Mouse (Mus musculus) gonadal fat pad, adult 2 months (tissue): ENCODE measurements around the gene Cmbl. TPM values are rescaled to one million over a fixed set of nuclear protein-coding genes. Genes with fewer than 3 reads are reported as not detected.
"Not testable (repeated sequence)": the region's sequence is repeated elsewhere in the genome, so short reads cannot be mapped to it uniquely, and the experiment has no call there.

Experiments
- DNase-seq: peaks from one replicate; pipeline ENCODE4 v3.0.0-alpha.2; 2012; ENCODE audit warnings: low read depth
- polyA plus RNA-seq: library from polyadenylated mRNA; depleted of rRNA; stranded (reverse); fragments of >200 nt; gene quantifications from 2 replicates; pipeline ENCODE4 v1.2.3, GENCODE M21; 2012

The Cmbl gene
- polyA plus RNA-seq, 1 experiment, result 150 TPM

DNA sequence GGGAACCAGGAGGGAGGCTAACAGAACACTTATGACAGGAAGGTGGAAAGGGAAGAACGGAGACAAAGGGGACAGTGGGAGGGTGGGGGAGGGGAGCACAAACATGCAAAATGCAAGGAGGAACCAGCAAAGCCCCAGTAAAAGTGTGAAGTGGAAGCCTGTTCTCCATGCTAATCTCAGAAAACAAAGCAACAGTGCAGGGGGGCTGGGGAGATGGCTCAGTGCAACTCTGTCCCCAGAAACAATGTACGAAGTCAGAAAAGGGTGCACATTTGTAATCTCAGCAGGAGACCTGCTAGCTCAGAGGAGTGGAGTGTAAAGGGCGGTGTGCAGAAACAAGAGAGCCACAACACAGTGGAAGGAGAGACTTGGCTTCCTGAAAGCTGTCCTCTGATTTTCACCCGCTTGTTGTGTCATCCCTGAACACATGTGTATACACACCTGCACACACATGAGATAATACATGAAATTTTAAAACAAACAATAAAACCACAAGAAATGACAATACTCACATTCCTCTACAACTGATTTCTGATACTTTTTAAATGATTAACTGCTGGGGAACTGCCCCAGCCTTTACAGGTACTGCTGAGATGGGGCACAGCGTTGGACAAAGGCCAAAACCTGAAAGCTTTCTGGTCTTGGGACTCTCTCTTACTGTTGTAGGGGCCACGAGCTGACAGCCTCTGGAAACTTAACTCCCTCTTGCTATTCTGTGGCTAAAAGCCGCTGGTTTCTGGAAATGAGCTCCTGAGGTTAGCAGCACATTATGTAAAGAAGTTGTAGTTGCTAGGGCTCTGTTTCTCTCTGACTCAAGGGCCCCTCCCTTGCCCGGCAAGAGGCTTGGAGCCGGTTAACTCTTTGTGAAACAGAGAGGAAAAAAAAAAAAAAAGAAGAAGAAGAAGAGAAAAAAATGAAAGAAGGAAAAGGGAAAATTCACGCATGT, 22.9 kb upstream of the Cmbl start:
- DNase-seq, result no peak

DNA sequence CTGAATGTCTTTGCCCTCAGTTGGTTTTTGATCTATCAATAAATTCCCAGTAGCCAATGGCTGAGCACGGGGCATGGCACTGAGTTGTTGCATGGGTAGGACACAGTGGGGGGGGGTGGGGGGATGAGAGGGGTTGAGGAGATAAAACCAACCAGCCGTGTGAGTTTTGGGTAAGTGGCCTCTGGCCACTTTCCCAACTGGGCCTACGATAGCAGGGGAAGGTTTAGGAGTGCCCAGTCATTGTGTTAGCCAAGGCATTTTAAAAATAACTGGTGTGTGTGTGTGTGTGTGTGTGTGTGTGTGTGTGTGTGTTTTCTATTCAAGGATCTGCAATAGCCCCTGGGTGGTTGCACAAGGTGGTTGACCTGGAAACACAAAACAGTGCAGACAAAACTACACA, 21.9 kb upstream of the Cmbl start:
- no peak for DNase-seq

DNA sequence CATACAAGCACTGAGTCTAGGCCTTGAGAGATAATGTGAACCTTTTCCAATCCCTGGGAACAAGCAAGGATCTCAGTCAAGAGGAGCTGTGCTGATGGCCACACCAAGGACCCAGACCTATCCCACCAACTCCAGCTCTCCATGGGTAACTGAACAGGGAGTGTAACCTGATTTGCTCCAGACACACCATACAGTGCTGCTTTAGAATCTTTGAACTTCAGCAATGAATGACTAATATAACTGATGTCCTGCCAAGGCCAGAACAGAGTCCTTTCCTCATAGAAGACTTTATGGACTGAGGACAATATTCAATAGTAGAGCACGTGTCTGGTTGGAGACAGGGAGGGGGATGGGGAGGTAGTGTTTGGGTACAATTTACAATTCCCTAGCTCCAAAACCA, 20.1 kb upstream of the Cmbl start:
- DNase-seq, result no peak

DNA sequence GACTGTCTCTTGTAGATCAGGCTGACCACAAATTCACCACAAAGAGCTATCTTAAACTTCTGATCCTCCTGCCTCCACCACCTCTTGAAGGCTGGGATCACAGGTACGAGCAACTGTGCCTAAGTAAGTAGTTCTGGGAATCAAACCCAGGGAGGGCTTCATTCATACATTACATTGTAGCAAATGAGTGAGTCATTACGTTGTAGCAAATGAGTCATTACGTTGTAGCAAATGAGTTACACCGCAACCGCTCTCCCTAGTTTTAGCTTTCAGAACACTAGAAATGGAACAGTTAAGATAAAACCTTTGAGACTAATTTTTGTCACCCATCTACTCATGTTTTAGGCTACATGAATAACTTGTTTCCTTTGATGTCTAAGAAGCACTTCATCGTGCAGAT, 18.9 kb upstream of the Cmbl start:
- no peak for DNase-seq

DNA sequence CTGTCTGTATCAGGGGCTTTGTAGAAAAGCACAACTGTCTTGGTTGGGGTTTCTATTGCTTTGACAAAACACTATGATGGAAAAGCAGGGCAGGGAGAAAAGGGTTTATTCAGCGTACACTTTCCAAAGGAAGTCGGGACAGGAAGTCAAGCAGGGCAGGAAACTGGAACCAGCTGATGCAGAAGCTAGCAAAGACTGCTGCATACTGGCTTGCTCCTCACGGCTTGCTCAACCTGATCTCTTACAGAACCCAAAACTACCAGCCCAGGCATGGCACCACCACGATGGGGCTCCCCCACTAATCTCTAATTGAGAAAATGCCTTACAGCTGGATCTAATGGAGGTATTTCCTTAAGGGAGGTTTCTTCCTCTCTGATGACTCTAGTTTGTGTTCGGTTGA, 17.8 kb upstream of the Cmbl start:
- DNase-seq, result no peak

DNA sequence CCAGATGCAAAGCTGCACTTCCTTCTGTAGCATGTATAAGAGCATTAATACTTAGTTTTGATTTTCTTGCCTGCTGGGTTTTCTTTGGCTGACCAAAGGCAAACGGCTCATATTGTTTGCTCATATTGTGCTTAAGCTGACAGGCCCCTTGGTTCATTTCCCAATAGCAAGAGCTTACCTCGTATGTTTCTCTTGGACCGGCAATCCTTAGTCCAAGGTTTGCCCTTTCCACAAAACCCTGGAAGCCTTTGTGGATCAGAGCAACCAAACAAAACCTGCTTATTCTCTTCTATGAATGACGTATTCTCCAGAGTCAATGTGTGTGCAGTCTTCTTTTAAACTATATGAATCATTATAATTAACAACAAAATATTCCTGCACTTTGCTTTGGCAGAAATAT, 14.8 kb upstream of the Cmbl start:
- DNase-seq, result peak; percentile 64

DNA sequence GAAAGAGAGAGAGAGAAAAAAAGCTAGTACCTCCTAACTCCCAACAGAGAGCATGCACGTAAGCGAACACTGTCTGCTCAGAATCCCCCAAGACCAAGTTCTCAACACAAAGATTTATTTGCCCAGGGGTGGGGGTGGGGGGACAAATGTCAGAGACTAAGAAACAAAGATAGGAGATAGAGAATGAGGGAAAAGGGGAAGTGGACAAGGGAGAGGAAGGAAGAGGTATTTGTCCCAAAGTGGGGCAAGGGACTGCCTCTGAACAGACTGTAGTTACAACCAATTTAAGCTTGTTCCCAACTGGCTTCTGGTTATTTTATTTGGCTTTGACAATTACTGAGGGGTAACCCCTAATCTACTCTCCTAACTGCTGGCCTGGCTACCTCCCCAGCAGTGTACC, 10.3 kb upstream of the Cmbl start:
- DNase-seq, result no peak

DNA sequence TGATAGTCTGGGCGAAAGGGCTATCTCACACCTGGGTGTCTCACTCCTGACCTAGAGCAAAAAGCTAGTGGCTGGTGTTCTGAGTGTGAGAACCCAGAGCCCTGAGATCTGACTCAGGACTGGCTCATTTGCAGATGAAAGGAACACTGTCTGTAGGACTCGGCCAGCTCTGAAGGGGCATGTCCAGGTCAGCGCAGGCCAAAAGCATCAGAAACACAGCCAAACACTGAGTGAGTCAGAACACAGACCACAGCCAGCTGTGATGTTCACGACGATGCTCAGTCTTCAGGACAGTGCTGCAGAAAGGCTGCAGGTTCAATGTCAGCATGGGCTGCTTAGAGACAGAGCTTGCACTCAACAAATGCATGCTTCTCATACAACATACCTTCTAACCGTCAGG, 3.8 kb upstream of the Cmbl start:
- DNase-seq, result no peak

DNA sequence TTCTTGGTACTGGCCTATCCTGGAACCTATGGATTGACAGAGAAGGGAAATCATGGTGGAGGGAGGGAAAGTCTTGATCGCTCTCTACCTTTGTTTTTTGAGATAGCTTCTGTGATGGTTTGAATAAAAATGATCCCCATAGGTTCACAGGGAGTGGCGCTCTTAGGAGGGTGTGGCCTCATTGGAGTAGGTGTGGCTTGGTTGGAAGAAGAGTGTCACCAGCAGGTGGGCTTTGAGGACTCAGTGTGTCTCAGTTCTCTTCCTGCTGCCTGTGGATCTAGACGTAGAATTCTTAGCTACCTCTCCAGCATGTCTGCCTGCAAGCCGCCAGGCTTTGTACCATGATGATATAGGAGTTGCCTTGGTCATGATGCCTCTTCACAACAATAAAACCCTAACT, 3.2 kb upstream of the Cmbl start:
- no peak for DNase-seq

DNA sequence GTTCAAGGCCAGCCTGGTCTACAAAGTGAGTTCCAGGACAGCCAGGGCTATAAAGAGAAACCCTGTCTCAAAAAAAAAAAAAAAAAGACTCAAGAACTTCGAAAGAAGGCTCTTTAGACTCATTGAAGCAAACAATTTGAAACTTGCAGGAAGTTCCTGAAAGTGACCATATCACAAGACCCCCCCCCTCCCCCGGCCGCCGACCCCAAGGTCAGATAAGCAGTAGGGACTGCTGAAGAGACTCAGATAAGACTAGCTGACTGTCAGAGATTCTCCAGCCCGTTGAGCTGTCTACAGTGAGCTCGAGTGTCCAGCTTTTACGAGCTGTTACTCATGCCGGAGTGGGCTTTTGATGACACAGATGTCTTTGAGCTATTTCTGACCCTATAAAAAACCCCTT, 2.3 kb upstream of the Cmbl start:
- DNase-seq, result no peak

DNA sequence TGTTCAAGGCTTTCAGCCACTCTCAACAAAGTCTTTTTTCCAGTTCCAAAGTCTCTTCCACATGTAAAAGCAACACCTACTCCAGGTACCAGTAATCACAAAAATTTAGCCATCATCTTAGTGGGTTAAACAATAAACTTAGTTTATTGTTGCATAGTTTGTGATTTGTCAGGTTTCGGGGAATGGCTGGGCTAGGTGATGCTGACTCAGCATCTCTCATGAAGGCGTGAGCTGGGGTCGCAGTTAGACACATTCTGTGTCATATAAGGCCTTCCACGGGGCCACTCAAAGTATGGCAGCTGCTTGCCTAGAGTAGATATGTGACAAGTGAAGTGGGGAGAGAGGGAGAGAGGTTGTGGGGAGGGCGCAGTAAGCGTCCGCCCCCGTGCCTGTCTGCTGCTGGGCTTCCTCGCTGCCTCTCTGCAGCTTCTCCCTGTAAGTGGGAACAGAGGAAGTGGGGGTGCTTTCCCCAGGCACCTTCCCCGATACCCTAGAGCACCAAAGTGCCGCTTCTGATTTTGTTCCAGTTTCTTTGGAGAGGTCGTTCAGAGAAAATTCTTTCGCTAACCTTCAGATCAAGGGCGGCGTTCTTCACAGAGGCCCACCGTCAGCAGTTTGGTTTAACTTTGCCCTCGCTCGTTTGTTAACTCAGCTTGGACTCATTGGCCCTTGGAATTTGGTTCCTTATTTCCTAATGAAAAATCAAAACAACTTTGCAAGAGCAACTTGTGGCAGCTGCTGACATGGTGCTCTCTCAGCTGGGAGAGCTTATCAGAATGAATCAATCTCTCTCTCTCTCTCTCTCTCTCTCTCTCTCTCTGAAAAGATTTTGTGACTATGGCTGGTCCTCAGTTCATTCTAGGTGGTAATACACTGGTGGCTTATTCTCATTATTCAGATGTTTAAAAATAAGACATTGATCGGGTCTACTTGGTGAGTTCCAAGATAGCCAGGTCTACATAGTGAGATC, 1.3 kb upstream of the Cmbl start:
- DNase-seq, result no peak

DNA sequence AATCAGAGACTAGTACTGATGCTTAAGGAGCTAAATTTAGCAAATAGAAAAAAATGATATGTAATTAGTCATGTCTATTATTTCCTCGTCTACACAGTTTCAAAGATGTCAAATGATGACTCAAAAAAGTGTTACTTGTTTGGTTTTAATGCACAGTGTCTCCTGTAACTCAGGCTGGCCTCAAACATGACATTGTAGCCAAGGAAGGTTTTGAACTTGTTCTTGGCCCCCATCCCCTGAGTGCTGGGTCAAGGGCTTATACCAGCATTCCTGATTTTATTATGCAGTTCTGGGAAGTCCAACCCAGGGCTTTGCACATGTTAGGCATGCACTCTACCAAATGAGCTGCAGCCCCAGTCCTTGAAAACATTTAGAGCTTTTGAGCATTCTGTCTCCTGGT, 597 bp downstream of the Cmbl start:
- DNase-seq, result no peak

DNA sequence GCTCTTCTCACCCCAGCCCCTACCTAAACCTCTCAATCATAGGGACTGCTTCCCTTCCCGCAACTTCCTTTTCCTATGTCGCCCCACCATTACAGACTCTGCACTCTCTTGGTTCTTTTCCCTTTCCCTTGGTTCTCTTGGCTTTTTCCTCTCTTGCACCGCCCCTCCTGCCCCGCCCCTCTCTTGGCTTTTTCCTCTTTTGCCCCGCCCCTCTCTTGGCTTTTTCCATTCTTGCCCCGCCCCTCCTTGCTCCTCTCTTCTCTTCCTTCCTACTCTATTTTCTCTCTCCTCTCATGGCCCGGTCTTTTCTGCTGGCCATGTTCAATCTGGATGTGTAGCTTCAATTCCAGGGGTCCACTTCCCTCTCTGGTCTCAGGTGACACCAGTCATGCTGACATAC, 2.2 kb downstream of the Cmbl start:
- no peak for DNase-seq

DNA sequence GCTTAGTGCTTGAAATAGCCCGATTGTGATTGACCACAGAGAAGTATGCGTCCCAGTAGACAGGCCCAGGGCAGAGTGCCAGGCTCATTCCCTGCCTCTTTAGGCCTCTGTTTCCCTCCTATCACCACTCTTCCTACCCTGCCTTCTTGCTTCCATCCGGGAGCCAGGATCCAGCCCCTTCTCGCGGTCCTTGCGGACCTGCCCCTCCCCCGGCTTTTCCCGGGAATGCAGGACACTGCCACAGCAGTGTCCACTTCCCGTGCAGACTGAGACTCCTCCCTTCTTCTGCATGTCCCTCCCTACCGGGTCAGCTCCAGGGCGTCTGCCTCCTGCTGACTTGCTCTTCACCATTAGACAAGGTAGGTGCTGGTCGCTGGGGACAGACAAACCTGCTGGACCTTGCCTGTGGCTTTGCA, 3.4 kb downstream of the Cmbl start:
- DNase-seq, result no peak

DNA sequence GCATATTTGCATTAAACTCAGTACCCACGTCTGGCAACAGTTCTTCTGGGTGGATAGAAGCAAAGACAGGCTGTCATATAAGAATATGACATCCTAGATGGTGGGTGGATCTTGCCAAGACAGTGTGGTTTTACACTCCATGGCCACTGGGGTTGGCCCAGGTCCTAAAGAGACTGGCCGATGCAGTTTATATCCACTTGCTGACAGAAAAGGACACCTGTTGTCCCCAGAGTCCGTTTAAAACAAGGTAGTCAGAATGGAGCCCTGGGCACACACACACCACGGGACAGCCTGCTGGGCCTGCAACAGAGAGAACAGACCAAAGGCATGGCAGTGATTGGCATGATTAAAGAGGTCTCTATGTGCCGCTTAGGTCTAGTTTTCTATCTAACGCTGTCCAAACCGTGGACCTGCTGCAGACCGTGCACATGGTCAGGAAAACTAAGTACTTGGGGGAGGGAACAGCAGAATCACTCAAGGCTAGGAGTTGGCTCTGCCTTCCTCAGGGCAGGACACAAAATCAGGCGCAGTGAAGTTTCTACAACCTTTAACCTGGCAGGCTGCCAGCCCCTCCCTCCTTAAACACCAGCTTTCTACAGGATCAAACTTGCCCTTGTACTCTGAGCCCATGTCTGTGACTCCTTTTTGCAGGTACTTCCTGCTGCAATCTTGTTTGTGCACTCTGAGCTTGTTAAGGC, 4.3 kb downstream of the Cmbl start:
- peak; percentile 91 for DNase-seq

DNA sequence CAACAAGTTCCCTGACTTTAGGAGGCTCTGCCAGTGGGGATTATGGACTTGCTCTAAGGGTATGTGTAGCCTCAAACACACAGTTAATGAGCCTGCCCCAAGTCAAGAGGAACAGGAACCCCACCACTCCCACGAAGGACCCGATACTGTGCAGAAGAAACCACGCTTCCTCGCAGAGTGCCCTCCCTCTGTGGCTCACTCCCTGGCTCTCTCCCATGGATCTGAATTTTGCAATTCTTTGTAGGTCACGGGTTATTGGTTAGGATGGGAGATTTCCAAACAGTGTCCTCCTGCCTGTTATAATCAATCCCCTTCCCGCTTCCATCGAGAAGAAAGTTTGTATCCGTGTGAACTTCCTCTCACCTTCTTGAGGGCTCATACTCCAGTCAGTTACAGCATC, 5.8 kb downstream of the Cmbl start:
- peak; percentile 57 for DNase-seq

DNA sequence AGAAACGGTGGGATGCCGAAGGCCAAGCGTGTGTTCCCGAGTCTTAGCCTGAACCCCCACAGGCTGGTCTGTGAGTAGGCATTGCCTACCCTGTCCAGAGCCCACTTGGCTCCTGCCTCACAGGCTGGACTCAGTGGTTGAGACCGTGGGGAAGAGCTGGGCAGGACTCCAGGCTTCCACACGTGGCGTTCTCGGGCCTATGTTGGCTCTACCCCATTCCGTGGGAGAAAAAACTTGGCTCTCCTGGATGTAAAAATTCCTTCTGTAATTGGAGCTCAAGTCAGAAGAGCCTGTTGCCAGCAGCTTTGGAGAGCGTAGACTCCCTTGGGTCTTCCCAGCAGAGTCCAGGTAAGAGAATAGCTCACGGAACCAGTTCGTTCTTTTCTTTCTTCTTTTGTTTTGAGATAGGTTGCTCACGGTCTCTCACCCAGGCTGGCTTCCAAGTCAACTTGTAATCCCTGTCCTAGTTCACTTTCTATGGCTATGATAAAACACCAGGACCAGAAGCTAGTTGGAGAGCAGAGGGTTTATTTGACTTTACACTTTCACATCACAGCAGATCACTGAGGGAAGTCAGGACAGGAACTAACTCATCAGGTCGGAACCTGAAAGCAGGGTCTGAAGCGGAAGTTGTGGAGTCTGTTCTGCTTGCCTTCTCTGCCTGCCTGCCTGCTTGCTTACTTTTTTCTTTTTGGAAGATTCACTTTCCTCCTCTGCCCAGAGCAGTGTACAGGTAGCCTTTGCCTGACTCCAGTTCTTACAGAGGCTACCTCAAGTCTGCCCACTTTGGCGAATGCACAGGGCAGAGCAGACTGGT, 6.9 kb downstream of the Cmbl start:
- peak; percentile 63 for DNase-seq

DNA sequence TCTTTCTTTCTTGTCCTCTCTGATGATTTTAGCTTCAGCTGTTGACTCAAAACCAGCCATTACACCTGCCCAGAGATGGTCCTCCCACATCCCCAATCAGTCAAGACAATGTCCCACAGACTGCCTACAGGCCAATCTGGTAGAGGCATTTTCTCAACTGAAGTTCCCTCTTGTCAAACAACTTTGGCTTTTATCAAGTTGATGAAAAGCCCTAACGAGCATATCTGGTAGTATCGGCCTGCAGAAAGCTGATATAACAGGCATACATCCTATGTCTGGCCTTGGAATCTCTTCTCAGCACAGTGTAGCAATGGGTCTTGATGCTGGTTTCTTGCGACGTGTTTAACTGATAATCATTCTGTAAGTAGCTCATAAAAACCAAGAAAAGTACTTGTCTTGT, 8.1 kb downstream of the Cmbl start:
- no peak for DNase-seq

DNA sequence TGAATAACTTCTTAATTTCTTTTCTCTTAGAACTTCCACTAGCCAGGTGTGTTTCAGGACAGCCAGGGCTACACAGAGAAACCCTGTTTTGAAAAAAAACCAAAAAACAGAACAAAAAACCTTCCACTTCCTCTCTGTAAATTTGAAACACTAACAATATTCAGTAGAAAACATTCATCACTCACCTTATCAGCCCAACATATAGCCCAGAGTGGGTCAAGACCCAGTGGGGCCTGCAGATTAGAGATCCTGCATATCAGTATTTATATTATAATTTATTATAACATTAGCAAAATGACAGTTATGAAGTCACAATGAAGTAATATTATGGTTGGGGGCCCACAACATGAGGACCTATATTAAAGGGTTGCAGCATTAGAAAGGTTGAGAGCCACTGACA, 8.5 kb downstream of the Cmbl start:
- no peak for DNase-seq

DNA sequence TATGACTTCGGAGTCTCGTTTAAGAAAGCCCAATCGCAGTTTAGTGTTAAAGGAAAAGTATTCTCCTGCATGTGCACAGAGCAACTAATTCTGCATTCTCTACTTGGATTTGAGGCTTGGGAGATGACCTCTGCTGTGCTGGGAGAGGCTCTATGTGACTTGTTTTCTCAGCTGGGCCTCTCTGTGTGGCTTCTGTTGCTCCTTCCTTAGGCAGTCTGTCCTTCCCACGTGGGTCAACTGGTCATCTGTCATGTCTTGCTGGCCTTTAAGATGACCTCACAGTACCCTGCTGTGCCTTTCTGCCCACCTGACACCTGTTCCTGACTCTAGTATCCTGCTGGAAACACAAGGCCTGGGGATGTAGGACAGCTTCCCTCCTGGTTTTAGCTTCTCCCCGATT, 10.9 kb downstream of the Cmbl start:
- no peak for DNase-seq

DNA sequence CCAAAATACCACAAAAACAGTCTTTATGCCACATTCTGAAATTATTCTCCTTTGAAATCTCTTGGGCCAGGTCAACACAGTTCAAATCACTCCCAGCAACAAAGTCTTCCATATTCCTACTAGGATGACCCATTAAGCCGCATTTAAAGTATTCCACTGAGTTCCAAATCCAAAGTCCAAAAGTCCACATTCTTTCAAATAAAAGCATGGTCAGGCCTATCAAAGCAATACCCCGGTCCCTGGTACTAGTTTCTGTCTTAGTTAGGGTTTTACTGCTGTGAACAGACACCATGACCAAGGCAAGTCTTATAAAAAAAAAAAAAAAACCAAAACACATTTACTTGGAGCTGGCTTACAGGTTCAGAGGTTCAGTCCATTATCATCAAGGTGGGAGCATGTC, 15.9 kb downstream of the Cmbl start:
- DNase-seq, result not testable (repeated sequence)
